Mouse (Mus musculus) limb, embryonic 11.5 days (tissue): ENCODE results near the gene Osbpl9. TPM values are rescaled to one million over a fixed set of nuclear protein-coding genes. Genes with fewer than 3 reads are reported as not detected.

Experiments used
- ATAC-seq: fragments of 200-750 bp; cut with Nextera tagmentation; 2 replicates; pipeline ENCODE4 v1.8.0; 2017; ENCODE audit warnings: low read depth; ENCODE audit not compliant: insufficient number of reproducible peaks, low FRiP score, low TSS enrichment
- DNase-seq: peaks from one replicate; pipeline ENCODE4 v3.0.0-alpha.2; 2015; ENCODE audit warnings: low spot score
- H3K27ac ChIP-seq: fragments of 300-500 bp; sonication (generic); replicated peaks from 2 replicates; pipeline ENCODE4 v1.5.1; 2014; ENCODE audit warnings: low read depth, mild to moderate bottlenecking, low read length
- H3K27me3 ChIP-seq: fragments of 300-500 bp; sonication (generic); 2 replicates; pipeline ENCODE4 v1.6.1; 2014; ENCODE audit warnings: mild to moderate bottlenecking, low read length, mixed read lengths; ENCODE audit not compliant: control insufficient read depth, insufficient read depth
- H3K36me3 ChIP-seq: fragments of 300-500 bp; sonication (generic); 2 replicates; pipeline ENCODE4 v1.6.1; 2014; ENCODE audit warnings: mild to moderate bottlenecking, low read length, moderate library complexity, mixed read lengths; ENCODE audit not compliant: control insufficient read depth, insufficient read depth
- H3K4me1 ChIP-seq: fragments of 300-500 bp; sonication (generic); 2 replicates; pipeline ENCODE4 v1.6.1; 2014; ENCODE audit warnings: low read length, mixed read lengths; ENCODE audit not compliant: control insufficient read depth, insufficient read depth
- H3K4me2 ChIP-seq: fragments of 300-500 bp; sonication (generic); 2 replicates; pipeline ENCODE4 v1.6.1; 2014; ENCODE audit warnings: low read depth, mild to moderate bottlenecking, moderate library complexity; ENCODE audit not compliant: severe bottlenecking
- H3K4me3 ChIP-seq: fragments of 300-500 bp; sonication (generic); 2 replicates; pipeline ENCODE4 v1.5.1; 2014; ENCODE audit warnings: low read depth, low read length
- H3K9ac ChIP-seq: fragments of 300-500 bp; sonication (generic); 2 replicates; pipeline ENCODE4 v1.6.1; 2014; ENCODE audit warnings: mild to moderate bottlenecking, low read length
- H3K9me3 ChIP-seq: fragments of 300-500 bp; sonication (generic); 2 replicates; pipeline ENCODE4 v1.6.1; 2016; ENCODE audit warnings: low read length; ENCODE audit not compliant: control insufficient read depth
- WGBS: fragments of 180-500 bp; shearing (Covaris S2); extraction: QIAGEN DNeasy Blood & Tissue Kit; methylation state at CpG from one replicate; pipeline ENCODE4 v1.1.7; 2014; 5-methylcytosine and 5-hydroxymethylcytosine counted together
- polyA plus RNA-seq: library from polyadenylated mRNA; unstranded; fragments of >200 nt; fragmentation: Nextera tagmentation; extraction: Ambion mirVana; gene quantifications from 2 replicates; pipeline ENCODE4 v1.2.1, GENCODE M21; 2014

Gene Osbpl9
- polyA plus RNA-seq, result 71.9 and 75.5 TPM in 2 replicates

DNA sequence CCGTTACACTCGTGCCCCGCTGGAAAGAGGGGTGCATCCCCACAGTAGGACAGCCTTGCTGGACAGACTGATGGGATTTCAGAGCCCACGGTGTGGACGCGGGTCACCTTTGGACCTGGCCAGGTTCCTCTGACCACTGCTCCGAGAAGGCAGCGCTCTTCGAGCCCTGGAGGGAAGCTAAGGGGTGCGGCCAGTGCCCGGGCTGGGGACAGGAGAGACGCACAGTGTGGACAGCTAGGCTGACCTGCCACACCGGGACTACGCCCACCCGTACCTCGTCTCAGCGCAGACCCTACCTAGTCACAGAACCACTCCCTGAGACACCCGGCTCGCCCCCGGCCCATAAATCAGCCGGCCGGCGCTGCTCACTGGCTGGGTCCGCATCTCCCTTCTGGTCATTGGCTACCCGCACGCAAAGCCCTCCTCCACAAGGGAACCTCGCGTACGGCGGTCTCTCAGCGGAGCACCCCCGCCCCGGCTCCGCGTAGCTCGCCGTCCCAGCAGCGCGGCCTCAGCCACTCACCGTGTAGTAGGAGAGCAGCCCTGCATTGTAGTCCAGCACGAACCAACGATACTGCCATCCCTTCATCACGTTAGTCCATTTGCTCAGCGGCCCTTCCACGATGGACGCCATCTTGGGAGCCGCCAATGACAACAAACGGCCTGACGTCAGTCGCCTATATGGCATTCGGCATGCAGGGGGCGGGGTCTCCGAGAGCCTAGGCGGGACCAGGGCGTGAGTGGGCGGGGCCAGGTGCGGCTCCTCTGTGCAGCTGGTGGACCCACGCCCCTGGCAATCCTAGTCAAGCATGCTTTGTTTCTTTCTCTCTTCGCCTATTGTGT, at the start of gene Osbpl9:
Gene Osbpl9 (minus strand): TSS at position 691 of the 843 bp plus-strand sequence.
- WGBS, result under 1% methylated on average over 59 of the region's 59 CpGs

DNA sequence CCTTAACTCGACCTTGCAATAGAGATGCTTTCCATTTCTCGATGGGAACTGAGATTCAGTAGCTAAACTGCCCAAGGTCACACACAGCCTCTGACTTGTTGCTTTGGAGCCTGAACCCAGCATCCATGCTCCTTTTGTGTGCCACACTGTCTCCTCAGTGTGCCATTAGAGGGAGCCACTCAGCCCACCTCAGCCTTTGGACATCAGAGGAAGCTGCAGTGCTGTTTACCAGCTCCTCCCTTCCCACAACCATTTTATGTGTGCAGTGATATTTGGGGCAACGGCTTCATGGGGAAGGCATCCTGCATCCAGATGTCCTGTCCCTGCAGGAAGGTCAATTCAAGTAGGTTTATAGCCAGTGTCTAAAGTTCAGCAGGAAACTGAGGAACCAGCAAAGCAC, 49.5 kb upstream of the Osbpl9 start:
- no peak overlapping the region for H3K4me2 ChIP-seq
- H3K27ac ChIP-seq, result no peak overlapping the region
- H3K9me3 ChIP-seq, result no peaks in the 10 kb centered on the region
- ATAC-seq, result no peak
- 40% methylated on average over 3 of the region's 3 CpGs for WGBS
- H3K4me1 ChIP-seq, result no peaks in the 10 kb centered on the region
- no peaks in the 10 kb centered on the region for H3K27me3 ChIP-seq
- no peak overlapping the region for H3K9ac ChIP-seq
- peak; percentile 42 for DNase-seq
- H3K36me3 ChIP-seq, result no peaks in the 10 kb centered on the region
- no peak overlapping the region for H3K4me3 ChIP-seq

More for the DNA sequence above, at the start of gene Osbpl9:
- Histone ChIP-seq H3K27ac (peak within 1 kb of the TSS; percentile 57; the same call in 1 of the 2 replicates), H3K9me3 (no peaks in the 10 kb centered on the region), H3K4me3 (peak within 1 kb of the TSS; percentile 71), H3K9ac (peak within 1 kb of the TSS; percentile 65), H3K4me1 (0 out of 2 replicates have a peak, but pooled peaks cover 2% of the 10 kb centered on the region), H3K36me3 (no peaks in the 10 kb centered on the region), H3K27me3 (no peaks in the 10 kb centered on the region), H3K4me2 (peak within 1 kb of the TSS; percentile 72)
- DNase-seq (peak; percentile 100), ATAC-seq (peak; percentile 99)

DNA sequence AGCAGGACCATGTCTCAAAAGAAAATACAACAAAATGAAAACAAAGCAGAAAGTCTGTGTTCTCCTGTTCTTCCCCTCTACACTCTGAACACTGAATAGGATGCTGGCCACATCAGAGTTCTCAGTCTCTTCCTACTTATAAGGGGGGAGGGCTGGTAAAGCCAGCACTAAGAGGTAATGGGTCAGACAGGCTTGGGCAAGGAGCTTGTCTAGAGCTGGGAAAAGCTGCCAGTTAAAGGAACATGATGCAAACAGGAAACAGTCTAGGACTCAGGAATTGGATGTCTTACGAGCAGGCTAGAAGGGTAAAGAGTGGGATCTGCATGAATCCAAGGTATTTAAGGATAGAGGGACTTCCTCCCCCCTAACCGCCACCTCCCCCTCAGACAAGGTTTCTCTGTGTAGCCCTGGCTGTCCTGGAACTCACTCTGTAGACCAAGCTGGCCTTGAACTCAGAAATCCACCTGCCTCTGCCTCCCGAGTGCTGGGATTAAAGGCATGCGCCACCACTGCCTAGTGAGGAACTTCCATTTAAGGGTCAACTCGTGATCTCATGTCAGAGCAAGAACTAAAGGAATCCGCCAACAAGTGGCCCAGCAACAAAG, 43.0 kb upstream of the Osbpl9 start:
- WGBS, result 85% methylated on average over 6 of the region's 6 CpGs
- Histone ChIP-seq H3K9ac (no peak overlapping the region), H3K4me1 (no peaks in the 10 kb centered on the region), H3K27ac (no peak overlapping the region), H3K4me3 (no peak overlapping the region), H3K4me2 (no peak overlapping the region), H3K36me3 (no peaks in the 10 kb centered on the region), H3K27me3 (no peaks in the 10 kb centered on the region), H3K9me3 (no peaks in the 10 kb centered on the region)
- DNase-seq (no peak), ATAC-seq (no peak)

DNA sequence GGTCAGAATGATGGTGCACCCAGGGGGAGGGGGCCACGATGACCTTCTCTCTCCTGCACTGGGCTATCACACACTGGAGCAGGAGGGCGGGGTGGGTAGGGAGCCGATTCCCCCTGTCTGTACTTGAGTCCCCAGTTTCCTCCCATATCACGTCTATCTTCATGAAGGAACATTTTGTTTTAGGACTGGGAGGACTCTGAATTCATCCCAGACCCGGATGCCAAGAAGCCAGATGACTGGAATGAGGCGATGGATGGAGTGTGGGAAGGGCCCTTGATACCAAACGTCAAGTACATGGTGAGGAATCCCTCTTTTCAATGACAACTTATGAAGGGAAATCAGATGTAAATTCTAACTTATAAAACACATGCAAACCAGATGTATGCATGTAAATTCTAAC, 42.4 kb upstream of the Osbpl9 start:
- ATAC-seq (no peak), DNase-seq (no peak)
- Histone ChIP-seq H3K4me3 (no peak overlapping the region), H3K9me3 (no peaks in the 10 kb centered on the region), H3K27ac (no peak overlapping the region), H3K36me3 (no peaks in the 10 kb centered on the region), H3K27me3 (no peaks in the 10 kb centered on the region), H3K9ac (no peak overlapping the region), H3K4me2 (no peak overlapping the region), H3K4me1 (no peaks in the 10 kb centered on the region)
- 85% methylated on average over 7 of the region's 7 CpGs for WGBS

DNA sequence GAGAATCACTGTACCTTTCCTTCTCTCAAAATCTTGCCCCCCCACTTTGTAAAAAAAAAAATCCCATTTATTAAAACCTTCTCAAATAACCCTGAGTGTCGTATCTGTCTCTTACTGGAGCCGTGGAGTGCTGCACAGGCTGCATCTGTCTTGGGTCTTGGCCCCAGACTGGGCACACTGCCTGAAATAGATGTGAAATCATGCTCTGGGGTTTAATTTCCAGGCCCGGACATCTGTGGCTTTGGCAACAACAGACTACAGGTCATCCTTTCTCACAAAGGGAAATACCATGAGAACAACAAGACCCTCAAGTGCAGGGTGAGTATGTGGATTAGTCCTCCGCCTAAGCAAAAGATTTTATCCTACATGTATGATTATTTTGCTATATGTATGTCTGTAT, 39.9 kb upstream of the Osbpl9 start:
- no peaks in the 10 kb centered on the region for H3K27me3 ChIP-seq
- no peak overlapping the region for H3K4me3 ChIP-seq
- H3K4me1 ChIP-seq, result no peaks in the 10 kb centered on the region
- no peak overlapping the region for H3K9ac ChIP-seq
- H3K27ac ChIP-seq, result no peak overlapping the region
- DNase-seq (no peak), ATAC-seq (no peak)
- no peaks in the 10 kb centered on the region for H3K9me3 ChIP-seq
- H3K4me2 ChIP-seq, result no peak overlapping the region
- WGBS, result 72% methylated on average over 4 of the region's 4 CpGs
- no peaks in the 10 kb centered on the region for H3K36me3 ChIP-seq

DNA sequence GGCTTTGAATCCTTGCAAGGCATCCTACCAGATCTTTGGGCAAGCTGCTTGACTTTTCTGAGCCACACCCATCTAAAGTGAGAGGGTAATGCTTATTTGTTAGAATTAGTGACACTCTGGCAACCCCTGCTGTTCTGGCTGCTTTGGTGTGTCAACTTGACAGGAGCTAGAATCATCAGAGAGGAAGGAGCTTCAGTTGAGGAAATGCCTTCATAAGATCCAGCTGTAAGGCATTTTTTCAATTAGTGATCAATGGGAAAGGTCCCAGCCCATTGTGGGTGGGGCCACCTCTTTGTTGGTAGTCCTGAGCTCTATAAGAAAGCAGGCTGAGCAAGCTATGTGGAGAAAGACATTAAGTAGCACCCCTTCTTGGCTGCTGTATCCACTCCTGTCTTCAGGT, 39.1 kb upstream of the Osbpl9 start:
- Histone ChIP-seq H3K9me3 (no peaks in the 10 kb centered on the region), H3K36me3 (no peaks in the 10 kb centered on the region), H3K4me1 (no peaks in the 10 kb centered on the region), H3K9ac (no peak overlapping the region), H3K27me3 (no peaks in the 10 kb centered on the region), H3K4me2 (no peak overlapping the region), H3K27ac (no peak overlapping the region), H3K4me3 (no peak overlapping the region)
- ATAC-seq (no peak), DNase-seq (peak; percentile 27)

DNA sequence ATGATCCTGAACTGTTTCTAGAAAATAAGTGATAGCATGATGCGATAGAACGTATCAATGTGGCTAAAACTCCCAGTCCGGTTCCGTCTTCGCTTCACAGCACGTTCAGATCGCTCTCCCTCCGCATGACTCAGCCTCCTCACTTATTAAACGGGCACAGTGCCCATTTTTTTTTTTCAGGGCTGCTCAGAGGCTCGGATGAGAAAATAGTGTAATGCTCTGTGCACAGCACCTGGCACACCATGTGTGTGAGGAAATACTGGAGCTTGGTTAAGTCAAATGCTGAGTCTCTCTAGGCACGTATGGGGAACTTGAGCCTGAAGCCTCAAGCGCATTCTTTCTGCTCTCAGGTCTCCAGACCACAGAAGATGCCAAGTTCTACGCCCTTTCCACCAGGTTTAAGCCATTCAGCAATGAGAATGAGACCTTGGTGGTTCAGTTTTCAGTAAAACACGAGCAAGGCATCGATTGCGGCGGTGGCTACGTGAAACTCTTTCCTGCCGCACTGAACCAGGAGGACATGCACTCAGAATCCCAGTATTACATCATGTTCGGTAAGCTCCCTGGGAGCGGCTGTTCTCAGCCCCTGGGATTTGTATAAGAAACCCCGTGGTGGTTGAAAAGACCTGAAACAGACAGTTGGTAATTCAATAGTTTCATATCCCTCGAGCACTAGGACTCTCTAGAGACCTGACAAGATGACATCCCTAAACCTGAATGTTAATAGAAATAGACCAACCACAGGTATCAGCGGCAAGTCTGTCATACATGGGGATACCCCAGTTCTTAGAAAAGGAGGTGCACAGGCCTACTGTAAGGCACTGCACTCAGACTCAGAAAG, 36.6 kb upstream of the Osbpl9 start:
- Histone ChIP-seq H3K27me3 (no peaks in the 10 kb centered on the region), H3K9ac (no peak overlapping the region), H3K4me1 (no peaks in the 10 kb centered on the region), H3K27ac (no peak overlapping the region), H3K9me3 (no peaks in the 10 kb centered on the region), H3K36me3 (no peaks in the 10 kb centered on the region), H3K4me3 (no peak overlapping the region), H3K4me2 (no peak overlapping the region)
- no peak for ATAC-seq
- WGBS, result 88% methylated on average over 24 of the region's 24 CpGs
- DNase-seq, result no peak

DNA sequence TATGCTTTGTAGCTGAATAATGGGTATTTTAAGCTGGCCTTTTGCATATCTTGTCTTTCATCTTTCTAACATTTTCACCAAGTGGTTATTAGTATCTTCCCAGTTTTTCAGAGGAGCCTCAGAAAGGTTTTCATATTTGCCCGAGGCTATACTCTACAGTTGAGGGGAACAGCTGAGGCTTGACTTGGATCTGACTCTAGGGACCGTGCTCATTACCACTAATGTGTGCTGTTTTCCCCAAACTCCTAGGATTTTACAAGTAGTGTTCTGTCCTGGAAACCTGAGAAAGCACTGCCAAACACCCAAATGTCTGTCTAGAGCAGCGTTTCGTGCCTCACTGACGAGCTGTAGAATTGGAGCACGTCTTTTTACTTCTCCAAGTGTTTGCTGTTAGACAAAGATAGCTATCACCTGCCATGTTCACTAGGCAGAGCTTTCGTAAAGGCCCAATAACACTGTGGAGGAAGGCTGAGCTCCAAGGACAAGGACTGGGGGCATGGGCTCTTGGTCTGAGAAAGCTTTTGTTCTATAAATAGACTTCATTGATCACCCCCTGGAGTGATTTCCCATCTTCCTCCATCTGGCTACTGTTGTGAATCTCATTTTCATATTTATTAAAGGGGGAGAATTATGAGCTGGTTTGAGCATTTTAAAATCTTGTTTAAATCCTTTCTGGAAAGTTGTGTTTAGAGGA, 34.3 kb upstream of the Osbpl9 start:
- no peak overlapping the region for H3K4me2 ChIP-seq
- no peaks in the 10 kb centered on the region for H3K27me3 ChIP-seq
- H3K9ac ChIP-seq, result no peak overlapping the region
- no peaks in the 10 kb centered on the region for H3K36me3 ChIP-seq
- H3K9me3 ChIP-seq, result no peaks in the 10 kb centered on the region
- 72% methylated on average over 7 of the region's 7 CpGs for whole genome bisulfite sequencing
- H3K27ac ChIP-seq, result no peak overlapping the region
- H3K4me3 ChIP-seq, result no peak overlapping the region
- no peak for DNase-seq
- no peaks in the 10 kb centered on the region for H3K4me1 ChIP-seq
- ATAC-seq, result no peak
